Comparison of ENCODE assay signal across 8 mouse cellular contexts in the genomic region with DNA sequence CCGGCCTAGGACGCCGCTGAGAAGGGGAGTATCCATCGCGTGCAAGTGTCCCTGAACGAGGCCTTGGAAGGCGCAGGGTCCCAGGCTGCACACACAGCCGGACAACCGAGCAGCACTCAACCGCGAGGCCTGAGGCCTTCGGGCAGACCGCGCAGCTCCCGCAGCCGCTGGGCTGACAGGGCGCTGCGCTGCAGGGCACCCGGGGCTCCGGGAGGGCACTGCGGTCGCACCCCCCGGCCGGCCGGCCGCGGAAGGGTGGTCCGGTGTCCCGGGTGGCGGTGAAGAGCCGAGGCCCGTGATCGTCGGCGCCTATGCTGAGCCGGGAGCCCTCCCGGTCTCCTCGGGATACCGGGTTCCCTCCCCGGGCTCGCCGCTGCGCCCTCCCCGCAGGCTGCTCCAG. TPM values are rescaled to one million over a fixed set of nuclear protein-coding genes. Genes with fewer than 3 reads are reported as not detected.
DNase-seq lines count a peak whose midpoint lies in the region; ATAC-seq and TF ChIP-seq lines count a peak whose summit lies in the region.

No protein-coding gene starts in this region.

- no peak for TF ChIP-seq EP300 in heart, adult 2 months (IDR thresholded peaks at IDR 0.05; ENCODE audit: insufficient read depth, low read depth, low read length)

- H3K4me2 ChIP-seq in hindbrain, embryonic 12.5 days (replicated peaks): peak overlapping the region; percentile 81

- peak overlapping the region; percentile 74 for H3K27ac ChIP-seq in heart, adult 2 months
- H3K27ac ChIP-seq in hindbrain, embryonic 12.5 days: peak overlapping the region; percentile 36; the same call in 1 of the 2 replicates

- TF ChIP-seq POLR2A in heart, adult 2 months (IDR thresholded peaks at IDR 0.05; ENCODE audit: insufficient read depth, low read depth, low read length): no peak

- peaks cover 8% of the 10 kb centered on the region for H3K4me1 ChIP-seq in heart, adult 2 months (ENCODE audit: control insufficient read depth, insufficient read depth, low read length)
- peaks cover 39% of the 10 kb centered on the region for H3K4me1 ChIP-seq in hindbrain, embryonic 12.5 days

- H3K36me3 ChIP-seq in heart, adult 2 months (ENCODE audit: control insufficient read depth, insufficient read depth, low read length): no peaks in the 10 kb centered on the region
- H3K36me3 ChIP-seq in hindbrain, embryonic 12.5 days: no peaks in the 10 kb centered on the region

- no peaks in the 10 kb centered on the region; the same call in 1 of the 2 replicates for H3K27me3 ChIP-seq in heart, adult 2 months (ENCODE audit: control insufficient read depth, insufficient read depth, low read length)
- peaks cover 27% of the 10 kb centered on the region for H3K27me3 ChIP-seq in hindbrain, embryonic 12.5 days

- no peak for DNase-seq in heart, adult 2 months
- DNase-seq in heart, postnatal 14 days: no peak
- peak; percentile 33 for DNase-seq in urinary bladder, postnatal 25 days (ENCODE audit: low spot score)
- no peak for DNase-seq in urinary bladder, adult 18-20 months (ENCODE audit: low spot score in 2 of 2)
- peak; percentile 29 for DNase-seq in lung, postnatal 14 days
- DNase-seq in c-Kit-positive CD71-positive TER-119-positive erythroid progenitor cells, embryonic 14.5 days (ENCODE audit: low spot score): no peak
- DNase-seq in urinary bladder, postnatal 4 days (ENCODE audit: low spot score in 2 of 2): no peak

- TF ChIP-seq CTCF in heart, adult 2 months (IDR thresholded peaks at IDR 0.05): no peak

- H3K9ac ChIP-seq in heart, adult 2 months (ENCODE audit: low read depth, low read length): peak overlapping the region; percentile 87
- H3K9ac ChIP-seq in hindbrain, embryonic 12.5 days: peak overlapping the region; percentile 87

- under 1% methylated on average over 44 of the region's 44 CpGs for WGBS in heart, adult 2 months
- WGBS in hindbrain, embryonic 12.5 days: under 1% methylated on average over 40 of the region's 44 CpGs

- H3K4me3 ChIP-seq in heart, adult 2 months: peak overlapping the region; percentile 83
- H3K4me3 ChIP-seq in hindbrain, embryonic 12.5 days: peak overlapping the region; percentile 76

- intact Hi-C loops in heart, adult 2 months (cut with DNase I): loop anchor here (5.0 kb wide), 1 partner anchor 35 kb away; no protein-coding TSS in a partner anchor
- intact Hi-C loops in heart, postnatal 14 days (cut with DNase I): no loop called here

- no peaks in the 10 kb centered on the region for H3K9me3 ChIP-seq in hindbrain, embryonic 12.5 days (replicated peaks)

- peak; percentile 79 for ATAC-seq in hindbrain, embryonic 12.5 days (ENCODE audit: low FRiP score)

- 0 out of 2 replicates have a peak, but pooled peaks cover 3% of the 10 kb centered on the region for H3K79me2 ChIP-seq in heart, adult 2 months (replicated peaks; ENCODE audit: control insufficient read depth, insufficient read depth, low read length)

RNA-seq across cellular contexts. Expression of a gene that starts 0.5 kb away (rescaled TPM):
- not detected for total RNA-seq in heart, adult 2 months (2021)
- polyA plus RNA-seq in heart, adult 2 months (2012; rRNA removed): not detected in 2 replicates
- total RNA-seq in heart, postnatal 14 days (2021): not detected
- polyA plus RNA-seq in hindbrain, embryonic 12.5 days (2016; fragmentation: Nextera tagmentation; extraction: Ambion mirVana): 0.12 TPM in 1 of 2 replicates, not detected in the other

RNA-seq across cellular contexts. Expression of a gene that starts 2.4 kb away (rescaled TPM):
- total RNA-seq in heart, adult 2 months (2021): 10 to 100 TPM; 38.9 to 43.7 TPM
- 24.4 and 45.6 TPM in 2 replicates for polyA plus RNA-seq in heart, adult 2 months (2012; rRNA removed)
- 10 to 100 TPM; 53.6 to 58.2 TPM for total RNA-seq in heart, postnatal 14 days (2021)
- polyA plus RNA-seq in hindbrain, embryonic 12.5 days (2016; fragmentation: Nextera tagmentation; extraction: Ambion mirVana): 24.6 and 25.8 TPM in 2 replicates

RNA-seq across cellular contexts. Expression of a gene that starts 46.3 kb away (rescaled TPM):
- 10 to 100 TPM; 13.0 to 13.1 TPM for total RNA-seq in heart, adult 2 months (2021)
- polyA plus RNA-seq in heart, adult 2 months (2012; rRNA removed): 31.2 and 32.3 TPM in 2 replicates
- 10 to 100 TPM; 12.8 to 20.4 TPM for total RNA-seq in heart, postnatal 14 days (2021)
- 43.6 and 45.8 TPM in 2 replicates for polyA plus RNA-seq in hindbrain, embryonic 12.5 days (2016; fragmentation: Nextera tagmentation; extraction: Ambion mirVana)

RNA-seq across cellular contexts. Expression of a gene that starts 58.1 kb away (rescaled TPM):
- total RNA-seq in heart, adult 2 months (2021): not detected
- polyA plus RNA-seq in heart, adult 2 months (2012; rRNA removed): not detected in 2 replicates
- total RNA-seq in heart, postnatal 14 days (2021): not detected
- not detected in 2 replicates for polyA plus RNA-seq in hindbrain, embryonic 12.5 days (2016; fragmentation: Nextera tagmentation; extraction: Ambion mirVana)

Comparison
In these comparisons a context has a peak if more than half of its experiments do, and no peak if none do; other contexts are left out.
1. DNase-seq: peak in urinary bladder, postnatal 25 days (single experiment) and lung, postnatal 14 days (single experiment); none in heart, adult 2 months (0 of 2), heart, postnatal 14 days (0 of 2), urinary bladder, adult 18-20 months (0 of 2), c-Kit-positive CD71-positive TER-119-positive erythroid progenitor cells, embryonic 14.5 days (single experiment) and urinary bladder, postnatal 4 days (0 of 2).